Mouse (Mus musculus): ENCODE results near the gene Mrgprf. TPM values are rescaled to one million over a fixed set of nuclear protein-coding genes. Genes with fewer than 3 reads are reported as not detected.

The Mrgprf gene
- total and polyA plus RNA-seq, 2 experiments from 2014 or later = 4.6 to 6.8 TPM

- no peak overlapping the region for H3K4me3 ChIP-seq (ENCODE audit: low read depth, low read length)
- H3K9me3 ChIP-seq (ENCODE audit: low read length) = no peaks in the 10 kb centered on the region
- no peaks in the 10 kb centered on the region for H3K4me1 ChIP-seq (ENCODE audit: insufficient read depth, low read length)
- DNase-seq (ENCODE audit: low spot score) (no peak), ATAC-seq (ENCODE audit: low FRiP score) (no peak)
- H3K27me3 ChIP-seq (ENCODE audit: insufficient read depth, low read length) = no peaks in the 10 kb centered on the region
- H3K9ac ChIP-seq (replicated peaks; ENCODE audit: low read length, poor library complexity, severe bottlenecking) = no peak overlapping the region
- TF ChIP-seq CTCF (IDR thresholded peaks at IDR 0.05) = no peak
- no peak overlapping the region for H3K27ac ChIP-seq (ENCODE audit: low read depth, low read length)
- no peak overlapping the region for H3K4me2 ChIP-seq (ENCODE audit: low read depth, low read length, poor library complexity, severe bottlenecking)
- 68% methylated on average over 2 of the region's 2 CpGs for WGBS
- no peaks in the 10 kb centered on the region for H3K36me3 ChIP-seq (ENCODE audit: insufficient read depth, low read length)
These were observed 7.9 kb upstream of the Mrgprf start for GRCm38 (mm10) chr7:145292726-145293125.

GRCm38 (mm10) chr7:145293859-145294258 is 6.8 kb upstream of the Mrgprf start:
- Histone ChIP-seq H3K36me3 (ENCODE audit: insufficient read depth, low read length) (no peaks in the 10 kb centered on the region), H3K27ac (ENCODE audit: low read depth, low read length) (no peak overlapping the region), H3K9ac (replicated peaks; ENCODE audit: low read length, poor library complexity, severe bottlenecking) (no peak overlapping the region), H3K4me1 (ENCODE audit: insufficient read depth, low read length) (no peaks in the 10 kb centered on the region), H3K4me3 (ENCODE audit: low read depth, low read length) (no peak overlapping the region), H3K27me3 (ENCODE audit: insufficient read depth, low read length) (no peaks in the 10 kb centered on the region), H3K9me3 (ENCODE audit: low read length) (no peaks in the 10 kb centered on the region), H3K4me2 (ENCODE audit: low read depth, low read length, poor library complexity, severe bottlenecking) (no peak overlapping the region)
- peak; percentile 22; the same call in 1 of the 2 replicates for TF ChIP-seq CTCF (IDR thresholded peaks at IDR 0.05)
- WGBS = 35% methylated on average over 6 of the region's 6 CpGs
- DNase-seq (ENCODE audit: low spot score) = no peak
- ATAC-seq (ENCODE audit: low FRiP score) = no peak

- H3K4me2 ChIP-seq (ENCODE audit: low read depth, low read length, poor library complexity, severe bottlenecking) = no peak overlapping the region
- H3K4me3 ChIP-seq (ENCODE audit: low read depth, low read length) = no peak overlapping the region
- H3K9ac ChIP-seq (replicated peaks; ENCODE audit: low read length, poor library complexity, severe bottlenecking) = no peak overlapping the region
- H3K27me3 ChIP-seq (ENCODE audit: insufficient read depth, low read length) = no peaks in the 10 kb centered on the region
- ATAC-seq (ENCODE audit: low FRiP score) (no peak), DNase-seq (ENCODE audit: low spot score) (no peak)
- no peaks in the 10 kb centered on the region for H3K9me3 ChIP-seq (ENCODE audit: low read length)
- H3K36me3 ChIP-seq (ENCODE audit: insufficient read depth, low read length) = no peaks in the 10 kb centered on the region
- WGBS = 67% methylated on average over 3 of the region's 3 CpGs
- TF ChIP-seq CTCF (IDR thresholded peaks at IDR 0.05) = no peak
- no peaks in the 10 kb centered on the region for H3K4me1 ChIP-seq (ENCODE audit: insufficient read depth, low read length)
- no peak overlapping the region for H3K27ac ChIP-seq (ENCODE audit: low read depth, low read length)
These were observed 1.8 kb upstream of the Mrgprf start for GRCm38 (mm10) chr7:145298666-145299490.

- H3K4me3 ChIP-seq (ENCODE audit: low read depth, low read length) = no peak overlapping the region
- DNase-seq (ENCODE audit: low spot score) = peak; percentile 46
- no peak overlapping the region for H3K9ac ChIP-seq (replicated peaks; ENCODE audit: low read length, poor library complexity, severe bottlenecking)
- no peaks in the 10 kb centered on the region for H3K36me3 ChIP-seq (ENCODE audit: insufficient read depth, low read length)
- H3K4me2 ChIP-seq (ENCODE audit: low read depth, low read length, poor library complexity, severe bottlenecking) = no peak overlapping the region
- no peaks in the 10 kb centered on the region for H3K27me3 ChIP-seq (ENCODE audit: insufficient read depth, low read length)
- no peaks in the 10 kb centered on the region for H3K4me1 ChIP-seq (ENCODE audit: insufficient read depth, low read length)
- H3K9me3 ChIP-seq (ENCODE audit: low read length) = no peaks in the 10 kb centered on the region
- 66% methylated on average over 7 of the region's 7 CpGs for WGBS
- ATAC-seq (ENCODE audit: low FRiP score) = no peak
- no peak overlapping the region for H3K27ac ChIP-seq (ENCODE audit: low read depth, low read length)
- no peak for TF ChIP-seq CTCF (IDR thresholded peaks at IDR 0.05)
These were observed 887 bp upstream of the Mrgprf start for GRCm38 (mm10) chr7:145299562-145300320.

GRCm38 (mm10) chr7:145301008-145301340 is 346 bp downstream of the Mrgprf start:
- Histone ChIP-seq H3K9ac (replicated peaks; ENCODE audit: low read length, poor library complexity, severe bottlenecking) (no peak overlapping the region), H3K4me2 (ENCODE audit: low read depth, low read length, poor library complexity, severe bottlenecking) (no peak overlapping the region), H3K4me3 (ENCODE audit: low read depth, low read length) (no peak overlapping the region), H3K27ac (ENCODE audit: low read depth, low read length) (no peak overlapping the region), H3K4me1 (ENCODE audit: insufficient read depth, low read length) (no peaks in the 10 kb centered on the region), H3K36me3 (ENCODE audit: insufficient read depth, low read length) (no peaks in the 10 kb centered on the region), H3K27me3 (ENCODE audit: insufficient read depth, low read length) (no peaks in the 10 kb centered on the region), H3K9me3 (ENCODE audit: low read length) (no peaks in the 10 kb centered on the region)
- ATAC-seq (ENCODE audit: low FRiP score) (no peak), DNase-seq (ENCODE audit: low spot score) (no peak)
- no peak for TF ChIP-seq CTCF (IDR thresholded peaks at IDR 0.05)

All from midbrain, postnatal 0 days (tissue).